Mouse (Mus musculus) ES-E14 (cell line): ENCODE measurements around the gene Wdr81.

Source experiments
- CHD2 ChIP-seq: IDR thresholded peaks from 2 replicates; pipeline ENCODE4 v1.6.1; 2014; ENCODE audit warnings: mild to moderate bottlenecking, low read depth, low read length, inconsistent platforms
- HCFC1 ChIP-seq: IDR thresholded peaks from 2 replicates; pipeline ENCODE4 v1.6.1; 2012; ENCODE audit warnings: low read length, inconsistent platforms, borderline replicate concordance; ENCODE audit not compliant: insufficient read depth
- MAFK ChIP-seq: IDR thresholded peaks from 2 replicates; pipeline ENCODE4 v1.6.1; 2014; ENCODE audit warnings: mild to moderate bottlenecking, low read depth, low read length, inconsistent platforms; ENCODE audit not compliant: insufficient read depth
- ZNF384 ChIP-seq: IDR thresholded peaks from 2 replicates; pipeline ENCODE4 v1.6.1; 2012; ENCODE audit warnings: low read depth, low read length, inconsistent platforms

GRCm38 (mm10) chr11:75443711-75444110 is 10.8 kb downstream of the Wdr81 start:
- TF ChIP-seq ZNF384 (no peak), MAFK (no peak), HCFC1 (no peak), CHD2 (no peak)
